Mouse (Mus musculus) midbrain, embryonic 14.5 days (tissue): ENCODE data around the gene 4921536K21Rik. TPM values are rescaled to one million over a fixed set of nuclear protein-coding genes. Genes with fewer than 3 reads are reported as not detected.
"Not testable (repeated sequence)": the region's sequence is repeated elsewhere in the genome, so short reads cannot be mapped to it uniquely, and the experiment has no call there.

Experiments used
- ATAC-seq: fragments of 200-750 bp; cut with Nextera tagmentation; 2 replicates; pipeline ENCODE4 v1.8.0; 2017; ENCODE audit warnings: moderate number of reproducible peaks, moderate library complexity; ENCODE audit not compliant: low FRiP score, low TSS enrichment
- DNase-seq: peaks from one replicate; pipeline ENCODE4 v3.0.0-alpha.2; 2015
- H3K27ac ChIP-seq: fragments of 300-500 bp; sonication (generic); replicated peaks from 2 replicates; pipeline ENCODE4 v1.5.1; 2014; ENCODE audit warnings: mild to moderate bottlenecking, low read depth, low read length, moderate library complexity
- H3K27me3 ChIP-seq: fragments of 300-500 bp; sonication (generic); 2 replicates; pipeline ENCODE4 v1.6.1; 2014; ENCODE audit warnings: low read length, control low read depth, mixed read lengths; ENCODE audit not compliant: control insufficient read depth, insufficient read depth
- H3K36me3 ChIP-seq: fragments of 300-500 bp; sonication (generic); 2 replicates; pipeline ENCODE4 v1.6.1; 2014; ENCODE audit warnings: low read length, control low read depth; ENCODE audit not compliant: control insufficient read depth, insufficient read depth
- H3K4me1 ChIP-seq: fragments of 300-500 bp; sonication (generic); 2 replicates; pipeline ENCODE4 v1.6.1; 2014; ENCODE audit warnings: mild to moderate bottlenecking, antibody characterized with exemption, low read length, control low read depth; ENCODE audit not compliant: control insufficient read depth, insufficient read depth
- H3K4me2 ChIP-seq: fragments of 300-500 bp; sonication (generic); 2 replicates; pipeline ENCODE4 v1.6.1; 2014; ENCODE audit warnings: mild to moderate bottlenecking, low read length, moderate library complexity
- H3K4me3 ChIP-seq: fragments of 300-500 bp; sonication (generic); replicated peaks from 2 replicates; pipeline ENCODE4 v1.5.1; 2014; ENCODE audit warnings: low read depth, low read length
- H3K9ac ChIP-seq: fragments of 300-500 bp; sonication (generic); replicated peaks from 2 replicates; pipeline ENCODE4 v1.6.1; 2014; ENCODE audit warnings: mild to moderate bottlenecking, low read length, moderate library complexity
- H3K9me3 ChIP-seq: fragments of 300-500 bp; sonication (generic); 2 replicates; pipeline ENCODE4 v1.6.1; 2016; ENCODE audit warnings: low read length, control low read depth, mixed read lengths; ENCODE audit not compliant: control insufficient read depth
- WGBS: fragments of 180-500 bp; shearing (Covaris S2); extraction: QIAGEN DNeasy Blood & Tissue Kit; methylation state at CpG from one replicate; pipeline ENCODE4 v1.1.7; 2014; 5-methylcytosine and 5-hydroxymethylcytosine counted together
- polyA plus RNA-seq: library from polyadenylated mRNA; unstranded; fragments of >200 nt; fragmentation: Nextera tagmentation; extraction: Ambion mirVana; gene quantifications from 2 replicates; pipeline ENCODE4 v1.2.1, GENCODE M21; 2014

The 4921536K21Rik gene
- polyA plus RNA-seq, 1 experiment from 2014 or later = not detected

DNA sequence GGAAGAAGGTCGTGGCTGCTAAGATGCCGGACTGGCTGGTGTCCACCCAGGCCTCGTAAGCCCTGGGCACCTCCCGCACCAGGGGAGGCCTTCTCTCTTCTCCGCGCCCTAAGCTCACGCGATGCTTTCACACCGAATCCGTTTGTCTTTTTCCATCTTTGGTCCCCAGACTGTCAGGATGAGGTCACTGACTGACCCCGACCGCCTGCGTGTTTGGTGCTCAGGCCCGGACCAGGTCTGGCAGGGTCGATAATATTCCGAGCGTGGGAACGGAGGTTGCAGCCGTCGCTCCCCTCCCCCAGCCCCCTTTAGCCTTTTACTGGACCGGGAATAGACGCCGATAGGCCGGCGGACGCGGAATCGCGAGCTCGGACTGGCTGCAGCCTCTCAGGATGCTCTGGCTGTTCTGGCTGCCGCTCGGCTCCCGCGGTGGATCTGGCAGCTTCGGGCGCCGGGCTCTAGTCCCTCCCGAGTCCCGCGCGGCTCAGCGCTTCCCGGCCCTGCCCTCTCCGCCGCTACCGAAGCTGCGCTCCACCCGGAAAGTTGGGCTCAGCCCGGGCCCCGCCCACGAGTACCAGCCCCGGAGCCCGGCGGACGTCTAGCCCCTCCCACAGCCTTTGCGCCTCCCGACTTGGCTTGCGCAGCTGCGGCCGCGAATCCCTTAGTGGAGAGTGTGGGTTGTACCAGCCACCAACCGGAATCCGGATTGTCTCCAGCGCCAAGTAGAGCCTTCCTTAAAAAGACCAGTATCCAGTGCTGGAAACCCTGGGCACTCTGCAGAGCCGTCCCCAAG, 18.6 kb upstream of the 4921536K21Rik start:
- DNase-seq (peak; percentile 92), ATAC-seq (peak; percentile 86)
- no peaks in the 10 kb centered on the region for H3K36me3 ChIP-seq
- H3K27ac ChIP-seq = peak overlapping the region; percentile 74
- H3K27me3 ChIP-seq = 0 out of 2 replicates have a peak, but pooled peaks cover 4% of the 10 kb centered on the region
- peak overlapping the region; percentile 90 for H3K4me2 ChIP-seq
- H3K9ac ChIP-seq = peak overlapping the region; percentile 60
- peaks cover 37% of the 10 kb centered on the region for H3K4me1 ChIP-seq
- under 1% methylated on average over 65 of the region's 65 CpGs for WGBS
- H3K4me3 ChIP-seq = peak overlapping the region; percentile 59
- H3K9me3 ChIP-seq = no peaks in the 10 kb centered on the region

- H3K9ac ChIP-seq = peak overlapping the region; percentile 60
- ATAC-seq = peak; percentile 18; the same call in 1 of the 2 replicates
- peak overlapping the region; percentile 74; the same call in 1 of the 2 replicates for H3K27ac ChIP-seq
- DNase-seq = peak; percentile 63
- H3K27me3 ChIP-seq = 0 out of 2 replicates have a peak, but pooled peaks cover 4% of the 10 kb centered on the region
- no peaks in the 10 kb centered on the region for H3K9me3 ChIP-seq
- peaks cover 37% of the 10 kb centered on the region for H3K4me1 ChIP-seq
- no peaks in the 10 kb centered on the region for H3K36me3 ChIP-seq
- WGBS = under 1% methylated on average over 16 of the region's 16 CpGs
- peak overlapping the region; percentile 59 for H3K4me3 ChIP-seq
- H3K4me2 ChIP-seq = peak overlapping the region; percentile 90
These were observed 18.0 kb upstream of the 4921536K21Rik start for GRCm38 (mm10) chr11:3912875-3913271.

DNA sequence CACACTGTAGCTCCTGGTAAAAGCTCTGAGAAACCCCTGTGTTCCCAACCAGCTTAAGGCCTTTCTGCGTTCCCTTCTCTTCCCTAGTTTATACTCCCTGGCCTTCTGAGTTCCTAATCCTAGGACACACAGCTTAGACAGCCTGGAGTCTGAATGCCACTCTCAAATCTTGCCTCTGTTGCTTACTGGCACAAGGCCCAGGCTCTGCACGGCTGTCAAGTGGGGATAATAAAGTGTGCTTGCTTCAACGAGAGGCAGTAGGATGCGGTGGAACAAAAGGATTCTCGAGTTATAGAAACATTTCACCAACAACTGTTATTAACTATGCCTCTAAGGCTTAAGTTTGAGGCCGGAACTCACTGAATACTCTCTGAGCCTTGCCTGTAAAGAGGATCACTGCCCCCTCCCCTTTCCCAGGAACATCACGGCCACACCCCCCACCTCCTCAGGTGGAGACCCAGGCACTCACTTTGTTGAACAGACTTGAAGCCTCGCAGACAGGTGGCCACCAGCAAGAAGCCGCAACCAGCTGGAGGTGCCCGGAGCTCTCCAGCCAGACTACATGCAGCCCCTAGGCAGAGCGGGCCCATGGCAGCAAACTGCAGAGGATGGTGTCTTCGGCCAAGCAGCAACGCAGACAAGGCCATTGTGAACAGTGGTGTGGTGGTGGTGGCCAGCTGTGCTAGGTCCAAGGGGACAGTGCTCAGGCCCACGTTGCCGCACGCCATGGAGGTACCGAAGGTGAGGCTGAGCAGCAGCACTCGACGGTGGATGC, 17.4 kb upstream of the 4921536K21Rik start:
- DNase-seq (peak; percentile 73), ATAC-seq (no peak; the same call in 1 of the 2 replicates)
- Histone ChIP-seq H3K27ac (no peak overlapping the region), H3K9ac (peak overlapping the region; percentile 60), H3K9me3 (no peaks in the 10 kb centered on the region), H3K36me3 (peaks cover 5% of the 10 kb centered on the region), H3K27me3 (0 out of 2 replicates have a peak, but pooled peaks cover 4% of the 10 kb centered on the region), H3K4me1 (peaks cover 37% of the 10 kb centered on the region), H3K4me3 (peak overlapping the region; percentile 59), H3K4me2 (peak overlapping the region; percentile 90)
- WGBS = 11% methylated on average over 19 of the region's 19 CpGs

DNA sequence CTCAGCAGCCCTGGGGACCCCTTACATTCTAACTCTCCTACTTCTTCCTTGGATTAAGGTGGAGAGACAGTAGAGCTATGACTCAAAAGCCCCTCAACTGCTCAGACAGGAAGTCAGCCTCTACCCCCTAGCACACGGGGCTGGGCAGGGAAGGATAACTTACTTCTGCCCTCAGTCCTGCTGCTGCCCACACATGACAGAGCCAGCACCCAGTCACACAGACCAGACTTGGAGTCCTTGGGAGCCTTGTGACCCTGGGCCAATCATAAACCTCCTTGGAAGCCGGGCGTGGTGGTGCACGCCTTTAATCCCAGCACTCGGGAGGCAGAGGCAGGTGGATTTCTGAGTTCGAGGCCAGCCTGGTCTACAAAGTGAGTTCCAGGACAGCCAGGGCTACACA, 16.5 kb upstream of the 4921536K21Rik start:
- WGBS = 83% methylated on average over 6 of the region's 6 CpGs
- H3K4me1 ChIP-seq = peaks cover 37% of the 10 kb centered on the region
- not testable (repeated sequence) for H3K9ac ChIP-seq

DNA sequence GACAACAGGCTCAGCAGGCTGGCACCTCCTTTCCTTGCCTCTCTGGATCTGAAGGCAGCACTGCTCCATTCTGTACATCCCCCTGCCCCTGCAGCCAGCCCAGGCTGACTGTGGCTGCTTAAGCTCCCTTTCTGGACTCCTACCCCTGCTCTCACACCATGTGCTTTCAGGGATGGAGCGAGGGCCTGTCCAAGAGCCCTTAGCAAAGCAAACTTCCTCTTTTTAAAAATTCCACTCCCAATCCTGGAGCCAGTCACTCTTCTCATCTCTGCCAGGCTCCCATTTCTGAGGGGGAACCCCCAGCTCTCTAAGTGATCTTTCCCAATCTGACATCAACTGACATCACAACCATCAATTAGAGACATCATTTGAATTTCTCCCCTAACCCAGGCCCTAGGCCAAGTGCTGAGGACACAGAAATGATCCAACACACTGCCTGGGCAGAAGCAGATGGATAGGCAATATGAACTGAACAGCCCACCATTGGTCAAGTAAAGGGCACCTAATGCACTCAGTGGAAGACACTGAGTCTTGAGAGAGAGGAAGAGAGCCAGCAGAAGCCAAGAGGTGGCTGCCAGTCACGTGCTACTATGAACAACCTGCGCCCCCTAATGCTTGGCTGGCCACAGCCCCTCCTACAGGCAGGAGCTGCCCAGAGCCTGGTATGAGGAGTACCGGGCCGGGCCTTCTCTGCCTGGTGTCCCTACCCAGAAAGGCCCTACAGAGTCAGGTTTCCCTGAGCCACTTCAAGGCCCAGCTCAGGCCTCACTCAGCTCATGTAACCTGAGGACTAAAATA, 15.8 kb upstream of the 4921536K21Rik start:
- Histone ChIP-seq H3K9ac (peak overlapping the region; percentile 16; the same call in 1 of the 2 replicates), H3K9me3 (no peaks in the 10 kb centered on the region), H3K4me3 (no peak overlapping the region), H3K4me2 (peak overlapping the region; percentile 90), H3K36me3 (peaks cover 9% of the 10 kb centered on the region), H3K27me3 (0 out of 2 replicates have a peak, but pooled peaks cover 4% of the 10 kb centered on the region), H3K4me1 (peaks cover 37% of the 10 kb centered on the region), H3K27ac (no peak overlapping the region)
- DNase-seq (no peak), ATAC-seq (no peak)
- WGBS = 56% methylated on average over 5 of the region's 5 CpGs

More for the DNA sequence above, 16.5 kb upstream of the 4921536K21Rik start:
- H3K9me3 ChIP-seq, DNase-seq, H3K27me3 ChIP-seq, H3K36me3 ChIP-seq, H3K27ac ChIP-seq, ATAC-seq: not testable (repeated sequence)
- H3K4me3 ChIP-seq = 0 out of 2 replicates have a peak overlapping the region, but pooled peaks have one; percentile 59
- H3K4me2 ChIP-seq = peak overlapping the region; percentile 90

DNA sequence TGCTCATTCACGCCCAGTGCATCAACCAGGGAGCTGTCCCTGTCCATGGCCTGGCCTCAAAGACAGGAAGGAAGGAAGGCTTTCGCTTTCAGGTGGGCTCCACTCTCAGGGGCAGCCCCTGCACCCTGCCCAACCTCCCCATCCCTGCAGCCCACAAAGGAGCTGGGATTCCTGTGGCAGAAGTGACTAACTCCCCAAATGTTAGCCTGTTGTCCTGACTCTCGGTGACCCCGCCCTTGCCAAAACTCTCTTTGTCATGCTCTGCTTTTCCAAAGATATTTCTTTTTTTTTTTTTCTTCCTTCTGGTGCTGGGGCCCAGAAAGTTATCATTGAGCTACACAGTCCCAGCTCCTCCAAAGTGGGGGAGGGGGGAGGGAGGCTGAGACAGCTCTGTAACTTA, 14.3 kb upstream of the 4921536K21Rik start:
- H3K27ac ChIP-seq = no peak overlapping the region
- ATAC-seq (no peak), DNase-seq (no peak)
- 0 out of 2 replicates have a peak, but pooled peaks cover 4% of the 10 kb centered on the region for H3K27me3 ChIP-seq
- 95% methylated on average over 4 of the region's 4 CpGs for WGBS
- H3K4me1 ChIP-seq = peaks cover 37% of the 10 kb centered on the region
- H3K9me3 ChIP-seq = no peaks in the 10 kb centered on the region
- H3K9ac ChIP-seq = no peak overlapping the region
- H3K36me3 ChIP-seq = peaks cover 16% of the 10 kb centered on the region
- no peak overlapping the region for H3K4me3 ChIP-seq
- no peak overlapping the region for H3K4me2 ChIP-seq

- DNase-seq (no peak), ATAC-seq (no peak)
- no peaks in the 10 kb centered on the region for H3K9me3 ChIP-seq
- no peak overlapping the region for H3K4me3 ChIP-seq
- peaks cover 10% of the 10 kb centered on the region for H3K4me1 ChIP-seq
- H3K36me3 ChIP-seq = peaks cover 20% of the 10 kb centered on the region
- no peak overlapping the region for H3K9ac ChIP-seq
- no peak overlapping the region for H3K27ac ChIP-seq
- no peak overlapping the region for H3K4me2 ChIP-seq
- H3K27me3 ChIP-seq = no peaks in the 10 kb centered on the region
- 93% methylated on average over 1 of the region's 1 CpGs for WGBS
These were observed 10.5 kb upstream of the 4921536K21Rik start for GRCm38 (mm10) chr11:3905446-3905845.

DNA sequence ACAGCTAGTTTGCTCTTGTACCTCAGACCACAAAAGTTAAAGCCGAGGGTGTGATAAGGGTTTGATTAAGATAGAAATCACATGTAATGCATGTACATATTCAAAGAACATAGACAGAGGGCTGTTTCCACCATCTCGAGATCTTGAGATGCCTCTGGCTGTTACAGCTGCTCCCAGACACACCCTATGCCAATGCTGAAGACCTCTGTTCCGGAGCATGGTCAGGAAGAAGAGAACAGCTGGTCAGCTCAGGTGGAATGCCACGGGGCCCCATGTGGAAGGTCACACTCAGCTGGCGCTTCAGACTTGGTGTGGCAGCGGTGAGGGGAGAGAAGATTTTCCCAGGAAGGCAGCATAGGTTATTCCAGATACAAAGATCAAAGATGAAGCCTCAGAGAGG, 9.8 kb upstream of the 4921536K21Rik start:
- WGBS = 85% methylated on average over 6 of the region's 6 CpGs
- ATAC-seq = no peak

More for the DNA sequence above, 9.8 kb upstream of the 4921536K21Rik start:
- Histone ChIP-seq H3K4me3 (no peak overlapping the region), H3K9me3 (no peaks in the 10 kb centered on the region), H3K27ac (no peak overlapping the region), H3K4me1 (peaks cover 6% of the 10 kb centered on the region; the same call in 1 of the 2 replicates), H3K27me3 (no peaks in the 10 kb centered on the region), H3K36me3 (peaks cover 20% of the 10 kb centered on the region), H3K4me2 (no peak overlapping the region), H3K9ac (no peak overlapping the region)
- no peak for DNase-seq
